Mouse (Mus musculus) E14TG2a.4 (cell line): Measurements from ENCODE around the gene Trim44.

ENCODE experiments used
- CTCF ChIP-seq: conservative IDR thresholded peaks from 2 replicates; pipeline ENCODE4 v1.5.1; 2014; ENCODE audit warnings: low read length
- NANOG ChIP-seq: IDR thresholded peaks from 2 replicates; pipeline ENCODE4 v1.6.1; 2014; ENCODE audit warnings: borderline replicate concordance, low read length, mixed read lengths
- POU5F1 ChIP-seq: IDR thresholded peaks from 2 replicates; pipeline ENCODE4 v1.6.1; 2014; ENCODE audit warnings: low read length, borderline replicate concordance

GRCm38 (mm10) chr2:102412738-102413137, 5.1 kb upstream of the Trim44 start:
- no peak for TF ChIP-seq CTCF
- TF ChIP-seq POU5F1: no peak
- TF ChIP-seq NANOG: no peak
